Mouse (Mus musculus) liver, embryonic 14 days (tissue): ENCODE results near the gene Fkbp1a. TPM values are rescaled to one million over a fixed set of nuclear protein-coding genes. Genes with fewer than 3 reads are reported as not detected.

Experiments used
- polyA plus RNA-seq: library from polyadenylated mRNA; depleted of rRNA; stranded (reverse); fragments of >200 nt; gene quantifications from 2 replicates; pipeline ENCODE4 v1.2.3, GENCODE M21; 2012; rRNA removed

The Fkbp1a gene
- polyA plus RNA-seq = 34.0 and 42.8 TPM in 2 replicates

GRCm38 (mm10) chr2:151542323-151543062, at the start of gene Fkbp1a:
Gene Fkbp1a, plus strand, starts transcription at chr2:151542483.

GRCm38 (mm10) chr2:151494035-151494803, 48.1 kb upstream of the Fkbp1a start, which contains the start of gene Nsfl1c:
Gene Nsfl1c, plus strand, starts transcription at chr2:151494182.

GRCm38 (mm10) chr2:151571873-151572700, 29.8 kb downstream of the Fkbp1a start, which contains the start of gene Sdcbp2:
Gene Sdcbp2, plus strand, starts transcription at chr2:151572622.

Other genes with a start within 250 kb of the Fkbp1a start
- not detected in 2 replicates for gene 4921509C19Rik, start 66.3 kb upstream of the Fkbp1a start, polyA plus RNA-seq
- gene Nsfl1c, start 48.3 kb upstream of the Fkbp1a start, polyA plus RNA-seq = 57.2 and 58.6 TPM in 2 replicates
- 0.24 and 0.25 TPM in 2 replicates for gene Sdcbp2, start 30.1 kb downstream of the Fkbp1a start, polyA plus RNA-seq
- 0.01 and 0.03 TPM in 2 replicates for gene Snph, start 90.1 kb downstream of the Fkbp1a start, polyA plus RNA-seq
- gene Rad21l, start 126.0 kb downstream of the Fkbp1a start, polyA plus RNA-seq = not detected in 2 replicates
- gene Tmem74b, start 159.5 kb downstream of the Fkbp1a start, polyA plus RNA-seq = not detected in 2 replicates
- gene Psmf1, start 201.7 kb downstream of the Fkbp1a start, polyA plus RNA-seq = 19.1 and 25.4 TPM in 2 replicates